Mouse (Mus musculus): ENCODE data around the gene Angptl3. TPM values are rescaled to one million over a fixed set of nuclear protein-coding genes. Genes with fewer than 3 reads are reported as not detected.

The Angptl3 gene
- not detected for total RNA-seq (2021)
- long read RNA-seq, experiment 1, result 0 reads
- long read RNA-seq, experiment 2, result 0 reads

DNA sequence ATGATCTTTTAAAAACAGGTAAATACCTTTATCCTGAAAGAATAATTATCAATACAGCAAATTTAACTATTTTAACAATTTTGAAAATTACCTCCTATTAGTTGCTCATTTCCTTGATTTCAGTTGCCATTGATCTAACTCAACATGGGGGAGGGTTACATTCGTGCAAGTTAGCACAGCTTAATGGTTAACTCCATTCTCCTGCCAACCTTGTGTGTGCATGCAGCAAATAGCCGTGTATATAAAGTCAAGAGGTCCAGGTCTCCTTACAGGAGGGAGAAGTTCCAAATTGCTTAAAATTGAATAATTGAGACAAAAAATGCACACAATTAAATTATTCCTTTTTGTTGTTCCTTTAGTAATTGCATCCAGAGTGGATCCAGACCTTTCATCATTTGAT lies at the start of gene Angptl3:
Gene Angptl3 (plus strand): TSS at position 269 of the 400 bp plus-strand sequence.
- no peak for DNase-seq

DNA sequence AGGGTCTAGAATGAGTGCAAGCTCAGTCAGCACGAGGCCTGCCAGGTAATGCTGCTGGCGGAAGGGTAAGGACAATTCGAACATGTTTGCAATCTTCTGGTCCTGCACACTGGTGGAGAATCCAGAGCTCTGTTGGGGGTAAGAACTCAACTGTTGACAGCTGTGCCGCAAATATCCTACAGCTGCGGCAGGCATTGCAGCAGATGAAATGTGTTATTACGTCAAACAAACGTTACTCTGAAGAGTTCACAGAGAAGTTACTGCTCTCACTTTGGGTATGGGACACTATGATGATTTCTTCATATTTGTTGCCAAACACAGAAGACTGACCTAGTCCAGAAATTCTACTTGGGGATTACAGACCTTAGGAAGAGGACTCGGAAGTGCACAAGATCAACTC lies 46.1 kb upstream of the Angptl3 start:
- DNase-seq, result no peak

DNA sequence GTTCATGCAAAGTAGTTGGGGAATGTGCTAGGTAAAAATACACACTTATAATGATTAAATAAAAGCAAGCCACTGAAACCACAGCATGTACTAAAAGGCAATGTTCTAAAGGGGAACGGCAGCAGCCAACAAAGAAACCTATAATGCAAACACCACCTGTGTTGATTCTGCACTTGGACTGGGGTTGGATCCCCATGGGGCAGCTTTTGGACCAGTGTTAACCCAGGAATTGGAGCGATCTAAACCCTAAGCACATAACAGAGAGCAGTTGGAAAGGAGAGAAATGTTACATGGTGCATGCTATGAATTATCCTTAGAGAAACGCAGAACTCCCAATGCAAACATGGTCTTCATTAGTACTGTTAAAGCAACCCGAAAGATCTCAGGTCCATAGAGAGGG lies 37.3 kb upstream of the Angptl3 start:
- DNase-seq, result no peak

DNA sequence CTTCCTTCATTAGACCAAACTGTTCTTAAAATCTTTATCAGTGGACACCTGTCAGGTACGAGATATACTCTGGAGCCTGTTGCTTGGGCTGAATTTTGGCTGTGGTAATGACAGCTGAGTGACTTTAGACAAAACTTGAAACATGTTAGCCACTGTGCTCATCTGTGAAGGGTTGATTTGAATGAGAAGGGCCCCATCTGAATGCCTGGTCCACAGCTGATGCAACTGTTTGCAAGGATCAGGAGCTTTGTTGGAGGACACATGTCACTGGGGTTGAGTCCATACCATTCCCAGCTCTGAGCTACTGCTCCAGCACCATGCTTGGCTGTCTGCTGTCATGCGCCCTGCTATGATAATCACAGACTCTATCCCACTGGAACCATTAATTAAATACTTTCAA lies 25.2 kb upstream of the Angptl3 start:
- no peak for DNase-seq

GRCm38 (mm10) chr4:99006319-99006718 lies 24.4 kb upstream of the Angptl3 start:
- no peak for DNase-seq

- DNase-seq, result no peak
These were observed 19.7 kb upstream of the Angptl3 start for GRCm38 (mm10) chr4:99011039-99011438.

DNA sequence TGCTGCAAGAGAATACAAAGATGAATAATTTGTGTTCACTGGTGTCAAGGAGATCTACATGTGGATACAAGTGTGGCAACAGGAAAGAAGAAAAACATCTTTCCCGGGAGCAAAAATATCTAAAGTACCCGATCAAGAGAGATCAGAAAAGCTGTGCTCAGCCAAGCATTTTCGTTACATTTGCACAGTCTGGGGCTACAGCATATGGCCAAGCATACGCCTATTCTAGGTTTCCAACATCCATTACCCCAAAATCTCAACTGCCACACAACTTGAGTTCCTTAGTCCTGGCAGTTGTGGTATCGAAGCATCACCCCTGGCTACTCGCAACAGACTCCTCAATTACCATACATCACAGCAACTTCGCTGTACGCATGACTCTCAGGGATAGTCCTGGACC lies 8.5 kb upstream of the Angptl3 start:
- no peak for DNase-seq

GRCm38 (mm10) chr4:99028377-99028776 lies 2.4 kb upstream of the Angptl3 start:
- no peak for DNase-seq

- DNase-seq, result no peak
These were observed 2.2 kb downstream of the Angptl3 start for GRCm38 (mm10) chr4:99032921-99033320.

DNA sequence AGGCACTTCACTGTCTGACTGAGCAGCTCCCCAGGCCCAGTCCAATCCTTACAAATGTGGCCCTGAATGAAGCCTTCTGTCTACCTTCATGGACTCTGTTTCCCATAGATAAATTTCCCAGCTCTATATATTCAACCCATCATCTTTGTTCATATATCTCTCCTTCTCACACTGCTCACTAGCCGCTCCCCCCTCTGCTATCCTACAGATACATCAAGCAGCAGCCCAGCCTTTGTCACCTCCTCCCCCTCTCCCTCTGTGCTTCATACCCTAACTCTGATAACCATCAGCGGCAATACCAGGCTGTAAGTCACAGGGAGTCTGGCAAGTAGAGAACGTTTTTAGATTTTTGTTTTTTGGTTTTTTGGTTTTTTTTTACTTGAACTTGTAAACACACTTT lies 14.1 kb downstream of the Angptl3 start:
- DNase-seq, result no peak

DNA sequence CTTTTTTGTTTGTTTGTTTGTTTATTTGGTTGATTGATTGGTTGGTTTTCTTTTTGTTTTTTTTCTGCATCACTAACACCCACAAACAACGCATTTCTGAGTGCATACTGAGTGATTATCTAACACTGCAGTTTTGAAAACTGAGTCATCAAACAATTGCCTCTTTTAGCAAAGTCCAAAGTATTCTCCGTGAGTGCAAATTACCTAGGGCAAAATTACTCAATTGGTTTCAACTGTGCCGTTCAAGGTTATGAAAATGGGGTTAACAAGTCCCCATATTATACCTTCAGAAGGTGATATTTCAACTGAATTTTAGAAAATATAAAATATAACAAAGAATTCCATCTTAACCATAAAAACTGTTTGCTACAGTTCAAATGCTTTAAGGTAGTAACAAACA lies 15.7 kb downstream of the Angptl3 start:
- no peak for DNase-seq

DNA sequence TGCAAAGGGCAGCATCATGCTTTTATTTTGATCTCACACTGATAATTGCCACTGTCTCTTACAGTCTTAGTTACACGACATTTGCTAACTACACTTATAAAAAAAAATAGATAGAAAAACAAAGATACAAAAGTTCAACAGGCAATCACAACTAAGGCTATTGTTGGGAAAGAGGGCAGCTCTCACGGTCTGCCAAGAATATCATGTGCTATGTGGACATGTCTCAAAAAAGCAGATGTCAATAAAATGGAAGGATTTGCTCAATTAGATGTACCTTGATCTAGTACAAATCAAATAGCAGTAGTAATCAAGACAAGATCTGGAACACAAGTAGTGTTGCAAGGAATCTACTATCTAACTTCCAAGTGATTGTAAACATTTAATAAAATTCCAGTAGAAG lies 17.8 kb downstream of the Angptl3 start:
- DNase-seq, result no peak

DNA sequence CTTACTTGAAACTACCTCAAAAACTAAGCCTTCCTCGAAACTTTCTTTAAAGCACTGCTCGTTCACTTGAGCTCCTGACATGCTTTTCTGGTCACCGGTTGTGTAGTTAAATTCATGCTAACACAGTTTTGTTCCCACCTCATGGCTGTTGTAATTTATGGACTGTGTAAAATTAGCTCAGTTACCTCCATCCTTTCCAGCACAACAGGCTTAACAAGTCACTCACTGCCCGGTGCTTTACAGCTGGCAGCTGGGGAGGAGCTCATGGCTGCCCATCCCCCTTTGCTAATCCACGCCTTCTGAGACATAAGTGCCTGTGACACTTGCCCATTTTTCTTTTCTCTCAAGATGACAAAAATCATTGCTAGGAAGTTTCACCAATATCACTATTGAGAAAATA lies 33.8 kb downstream of the Angptl3 start:
- no peak for DNase-seq

GRCm38 (mm10) chr4:99068806-99069205 lies 38.1 kb downstream of the Angptl3 start:
- DNase-seq, result no peak

- no peak for DNase-seq
These were observed 47.3 kb downstream of the Angptl3 start for GRCm38 (mm10) chr4:99078005-99078404.

- DNase-seq, result no peak
These were observed 50.4 kb downstream of the Angptl3 start for GRCm38 (mm10) chr4:99081169-99081568.

- DNase-seq, result no peak
These were observed 53.1 kb downstream of the Angptl3 start for GRCm38 (mm10) chr4:99083862-99084261.

GRCm38 (mm10) chr4:99087760-99088485 lies 57.2 kb downstream of the Angptl3 start:
- no peak for DNase-seq

DNA sequence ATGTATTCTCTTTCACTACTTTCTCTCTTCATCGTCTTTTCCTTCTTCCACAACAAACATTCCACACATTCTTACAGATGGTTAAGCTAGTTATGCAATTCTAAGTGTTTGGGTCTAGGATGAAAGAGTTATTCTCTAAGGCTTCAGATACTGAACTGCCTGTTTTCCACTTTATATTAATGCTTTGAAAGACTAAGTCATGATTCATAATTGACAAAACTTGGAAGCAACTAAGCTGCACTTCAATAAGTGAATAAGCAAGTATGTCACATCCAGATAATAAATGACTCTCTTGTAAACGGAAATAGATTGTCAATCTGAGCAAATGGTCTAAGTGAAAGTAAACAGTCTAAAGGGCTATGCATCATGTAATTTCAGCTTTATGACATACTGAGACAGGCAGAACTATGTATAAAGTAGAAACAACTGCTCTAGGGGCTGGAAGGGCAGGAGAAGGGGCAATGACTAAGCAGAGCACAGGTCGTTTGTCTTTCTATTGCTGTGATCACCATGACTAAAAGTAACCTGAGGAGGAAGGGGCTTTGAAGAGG lies 60.5 kb downstream of the Angptl3 start:
- no peak for DNase-seq

DNA sequence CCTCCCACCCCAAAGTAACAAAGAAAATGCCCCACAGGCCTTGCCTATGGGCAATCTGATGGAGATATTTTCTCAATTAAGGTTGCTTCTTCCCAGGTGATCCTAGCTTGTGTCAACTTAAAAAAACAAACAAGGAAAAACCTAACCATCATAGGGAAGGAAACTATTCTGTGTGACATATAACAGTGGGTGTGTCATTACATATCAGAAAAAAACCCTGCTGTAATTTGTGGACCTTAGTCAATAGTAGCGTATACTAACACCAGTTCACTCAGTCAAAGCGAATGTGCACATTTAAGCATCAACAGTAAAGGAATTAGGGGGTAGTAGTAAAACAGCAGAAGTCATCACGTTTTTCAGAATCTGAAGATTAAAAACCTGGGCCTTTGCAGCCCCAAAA lies 61.0 kb downstream of the Angptl3 start:
- no peak for DNase-seq
